Mouse (Mus musculus): ENCODE measurements around the gene Ier2. TPM values are rescaled to one million over a fixed set of nuclear protein-coding genes. Genes with fewer than 3 reads are reported as not detected.

The Ier2 gene
- 72.4 and 72.8 TPM in 2 replicates for polyA plus RNA-seq (2016; fragmentation: Nextera tagmentation; extraction: Ambion mirVana)

GRCm38 (mm10) chr8:84662581-84663065, at the start of gene Ier2:
Gene Ier2, minus strand, starts transcription at chr8:84662852.
- Histone ChIP-seq H3K4me3 (peak within 1 kb of the TSS; percentile 78), H3K27me3 (replicated peaks) (no peaks in the 10 kb centered on the region), H3K9me3 (no peaks in the 10 kb centered on the region), H3K36me3 (no peaks in the 10 kb centered on the region), H3K4me2 (replicated peaks) (peak within 1 kb of the TSS; percentile 94), H3K4me1 (peaks cover 45% of the 10 kb centered on the region), H3K27ac (peak within 1 kb of the TSS; percentile 74), H3K9ac (peak within 1 kb of the TSS; percentile 91)
- peak; percentile 83 for ATAC-seq (ENCODE audit: low FRiP score, low read depth)
- WGBS, result under 1% methylated on average over 27 of the region's 27 CpGs

- 10% methylated on average over 10 of the region's 11 CpGs for WGBS
Observed at GRCm38 (mm10) chr8:84711933-84712758, 49.5 kb upstream of the Ier2 start.

GRCm38 (mm10) chr8:84711312-84711711, 48.7 kb upstream of the Ier2 start:
- Histone ChIP-seq H3K9me3 (no peaks in the 10 kb centered on the region), H3K9ac (peak overlapping the region; percentile 14; the same call in 1 of the 2 replicates), H3K36me3 (no peaks in the 10 kb centered on the region), H3K4me2 (replicated peaks) (peak overlapping the region; percentile 31), H3K4me3 (no peak overlapping the region), H3K27ac (peak overlapping the region; percentile 75), H3K27me3 (replicated peaks) (peaks cover 52% of the 10 kb centered on the region), H3K4me1 (peaks cover 82% of the 10 kb centered on the region)
- 51% methylated on average over 3 of the region's 3 CpGs for WGBS
- no peak for ATAC-seq (ENCODE audit: low FRiP score, low read depth)

More at GRCm38 (mm10) chr8:84711933-84712758, 49.5 kb upstream of the Ier2 start:
- peak overlapping the region; percentile 31 for H3K4me2 ChIP-seq (replicated peaks)
- no peaks in the 10 kb centered on the region for H3K9me3 ChIP-seq
- H3K27me3 ChIP-seq (replicated peaks), result peaks cover 52% of the 10 kb centered on the region
- 0 out of 2 replicates have a peak, but pooled peaks cover 4% of the 10 kb centered on the region for H3K36me3 ChIP-seq
- no peak overlapping the region for H3K9ac ChIP-seq
- ATAC-seq (ENCODE audit: low FRiP score, low read depth), result peak; percentile 88
- peak overlapping the region; percentile 87 for H3K27ac ChIP-seq
- no peak overlapping the region for H3K4me3 ChIP-seq
- H3K4me1 ChIP-seq, result peaks cover 77% of the 10 kb centered on the region

- WGBS, result 95% methylated on average over 1 of the region's 1 CpGs
- H3K27ac ChIP-seq, result no peak overlapping the region
Observed at GRCm38 (mm10) chr8:84709931-84710330, 47.3 kb upstream of the Ier2 start.

GRCm38 (mm10) chr8:84708774-84709475, 46.3 kb upstream of the Ier2 start:
- H3K27ac ChIP-seq, result peak overlapping the region; percentile 33
- H3K4me1 ChIP-seq, result peaks cover 81% of the 10 kb centered on the region
- no peaks in the 10 kb centered on the region for H3K9me3 ChIP-seq
- H3K4me3 ChIP-seq, result no peak overlapping the region
- no peaks in the 10 kb centered on the region for H3K36me3 ChIP-seq
- ATAC-seq (ENCODE audit: low FRiP score, low read depth), result peak; percentile 34
- peaks cover 52% of the 10 kb centered on the region for H3K27me3 ChIP-seq (replicated peaks)
- H3K9ac ChIP-seq, result 0 out of 2 replicates have a peak overlapping the region, but pooled peaks have one; percentile 17
- peak overlapping the region; percentile 22 for H3K4me2 ChIP-seq (replicated peaks)
- 13% methylated on average over 12 of the region's 12 CpGs for WGBS

More at GRCm38 (mm10) chr8:84709931-84710330, 47.3 kb upstream of the Ier2 start:
- H3K4me1 ChIP-seq, result peaks cover 83% of the 10 kb centered on the region
- no peak overlapping the region for H3K4me2 ChIP-seq (replicated peaks)
- H3K9ac ChIP-seq, result no peak overlapping the region
- H3K36me3 ChIP-seq, result no peaks in the 10 kb centered on the region
- ATAC-seq (ENCODE audit: low FRiP score, low read depth), result no peak
- H3K9me3 ChIP-seq, result no peaks in the 10 kb centered on the region
- H3K27me3 ChIP-seq (replicated peaks), result peaks cover 52% of the 10 kb centered on the region
- no peak overlapping the region for H3K4me3 ChIP-seq

GRCm38 (mm10) chr8:84708071-84708541, 45.5 kb upstream of the Ier2 start:
- H3K9ac ChIP-seq, result peak overlapping the region; percentile 41; the same call in 1 of the 2 replicates
- H3K4me2 ChIP-seq (replicated peaks), result peak overlapping the region; percentile 44
- peaks cover 76% of the 10 kb centered on the region for H3K4me1 ChIP-seq
- H3K9me3 ChIP-seq, result no peaks in the 10 kb centered on the region
- no peak for ATAC-seq (ENCODE audit: low FRiP score, low read depth)
- H3K4me3 ChIP-seq, result no peak overlapping the region; the same call in 1 of the 2 replicates
- H3K27ac ChIP-seq, result no peak overlapping the region
- 4% methylated on average over 15 of the region's 15 CpGs for WGBS
- peaks cover 52% of the 10 kb centered on the region for H3K27me3 ChIP-seq (replicated peaks)
- no peaks in the 10 kb centered on the region for H3K36me3 ChIP-seq

- ATAC-seq (ENCODE audit: low FRiP score, low read depth), result no peak
- 2% methylated on average over 22 of the region's 22 CpGs for WGBS
- H3K27me3 ChIP-seq (replicated peaks), result peaks cover 60% of the 10 kb centered on the region
- H3K9ac ChIP-seq, result peak overlapping the region; percentile 41; the same call in 1 of the 2 replicates
- peak overlapping the region; percentile 44 for H3K4me2 ChIP-seq (replicated peaks)
- H3K36me3 ChIP-seq, result no peaks in the 10 kb centered on the region
- peak overlapping the region; percentile 22; the same call in 1 of the 2 replicates for H3K4me3 ChIP-seq
- H3K9me3 ChIP-seq, result no peaks in the 10 kb centered on the region
- no peak overlapping the region for H3K27ac ChIP-seq
- H3K4me1 ChIP-seq, result peaks cover 71% of the 10 kb centered on the region
Observed at GRCm38 (mm10) chr8:84707267-84707883, 44.7 kb upstream of the Ier2 start.

GRCm38 (mm10) chr8:84706610-84707266, 44.1 kb upstream of the Ier2 start:
- H3K4me1 ChIP-seq, result peaks cover 64% of the 10 kb centered on the region

GRCm38 (mm10) chr8:84705960-84706359, 43.3 kb upstream of the Ier2 start:
- WGBS, result 1% methylated on average over 12 of the region's 12 CpGs
- no peaks in the 10 kb centered on the region for H3K36me3 ChIP-seq
- peaks cover 57% of the 10 kb centered on the region for H3K4me1 ChIP-seq
- ATAC-seq (ENCODE audit: low FRiP score, low read depth), result no peak
- no peaks in the 10 kb centered on the region for H3K9me3 ChIP-seq
- H3K27me3 ChIP-seq (replicated peaks), result peaks cover 74% of the 10 kb centered on the region
- peak overlapping the region; percentile 26; the same call in 1 of the 2 replicates for H3K4me3 ChIP-seq
- H3K4me2 ChIP-seq (replicated peaks), result peak overlapping the region; percentile 56
- H3K9ac ChIP-seq, result no peak overlapping the region
- H3K27ac ChIP-seq, result no peak overlapping the region

More at GRCm38 (mm10) chr8:84706610-84707266, 44.1 kb upstream of the Ier2 start:
- 2% methylated on average over 42 of the region's 45 CpGs for WGBS
- Histone ChIP-seq H3K4me2 (replicated peaks) (peak overlapping the region; percentile 44), H3K9me3 (no peaks in the 10 kb centered on the region), H3K4me3 (peak overlapping the region; percentile 22), H3K36me3 (no peaks in the 10 kb centered on the region), H3K27me3 (replicated peaks) (peaks cover 66% of the 10 kb centered on the region), H3K9ac (peak overlapping the region; percentile 17), H3K27ac (no peak overlapping the region)
- ATAC-seq (ENCODE audit: low FRiP score, low read depth), result no peak

GRCm38 (mm10) chr8:84704867-84705831, 42.5 kb upstream of the Ier2 start:
- peaks cover 53% of the 10 kb centered on the region for H3K4me1 ChIP-seq
- H3K36me3 ChIP-seq, result no peaks in the 10 kb centered on the region
- peak overlapping the region; percentile 38 for H3K9ac ChIP-seq
- WGBS, result 1% methylated on average over 61 of the region's 61 CpGs
- no peaks in the 10 kb centered on the region for H3K9me3 ChIP-seq
- ATAC-seq (ENCODE audit: low FRiP score, low read depth), result no peak
- peak overlapping the region; percentile 26 for H3K4me3 ChIP-seq
- no peak overlapping the region for H3K27ac ChIP-seq
- peak overlapping the region; percentile 56 for H3K4me2 ChIP-seq (replicated peaks)
- H3K27me3 ChIP-seq (replicated peaks), result peaks cover 75% of the 10 kb centered on the region

Measured in neural tube, embryonic 12.5 days (tissue).